Comparison of ENCODE assay signal across 8 mouse cellular contexts in the genomic region with DNA sequence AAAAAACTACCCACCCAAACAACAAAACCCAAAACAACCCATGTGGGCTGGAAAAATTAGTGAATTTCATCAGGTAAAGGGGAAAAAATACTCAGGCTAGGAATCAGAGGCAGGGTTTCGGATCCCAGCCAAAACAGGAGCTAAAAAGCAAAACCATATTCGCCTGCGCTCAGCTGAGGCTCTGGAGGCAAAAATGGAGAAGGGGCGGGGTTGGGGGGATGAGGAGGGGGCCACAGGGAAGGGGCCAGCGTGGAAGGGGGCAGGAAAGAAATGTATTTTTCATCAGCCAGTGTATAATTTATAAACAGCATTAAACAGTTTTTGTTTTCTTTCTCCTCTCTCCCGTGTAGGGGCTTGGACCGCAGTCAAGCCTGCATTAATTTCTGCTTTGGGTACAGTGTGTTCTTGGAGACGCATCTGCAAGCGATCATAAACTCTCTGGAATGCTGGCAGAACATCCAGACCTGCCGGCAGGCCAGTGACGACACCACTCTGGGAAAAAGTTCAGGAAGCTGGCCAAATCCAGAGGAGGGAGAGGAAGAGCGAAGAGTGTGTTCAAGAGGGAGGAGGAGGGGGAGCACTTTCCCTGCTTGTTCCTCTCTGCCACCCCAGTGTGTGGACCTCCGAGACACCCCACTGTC.
DNase-seq lines count a peak whose midpoint lies in the region; ATAC-seq and TF ChIP-seq lines count a peak whose summit lies in the region.

No protein-coding gene starts in this region.

- intact Hi-C loops in gastrocnemius, adult 2 months (cut with DNase I), result loop anchor here (1.0 to 5.0 kb wide), 3 partner anchors 14 to 90 kb away; no protein-coding TSS in a partner anchor

- H3K27ac ChIP-seq in gastrocnemius, adult 2 months, result peak overlapping the region; percentile 100
- peak overlapping the region; percentile 83 for H3K27ac ChIP-seq in hindbrain, embryonic 13.5 days
- H3K27ac ChIP-seq in lung, embryonic 16.5 days (ENCODE audit: low read length), result peak overlapping the region; percentile 91

- peaks cover 4% of the 10 kb centered on the region; the same call in 1 of the 2 replicates for H3K27me3 ChIP-seq in hindbrain, embryonic 13.5 days
- no peaks in the 10 kb centered on the region for H3K27me3 ChIP-seq in lung, embryonic 16.5 days (ENCODE audit: control insufficient read depth, insufficient read depth, low read depth, low read length)

- no peaks in the 10 kb centered on the region for H3K9me3 ChIP-seq in hindbrain, embryonic 13.5 days
- H3K9me3 ChIP-seq in lung, embryonic 16.5 days (ENCODE audit: control insufficient read depth, low read length), result no peaks in the 10 kb centered on the region

- peaks cover 91% of the 10 kb centered on the region for H3K4me1 ChIP-seq in hindbrain, embryonic 13.5 days (replicated peaks)
- H3K4me1 ChIP-seq in lung, embryonic 16.5 days (replicated peaks; ENCODE audit: control insufficient read depth, insufficient read depth, low read length), result peaks cover 76% of the 10 kb centered on the region

- H3K36me3 ChIP-seq in hindbrain, embryonic 13.5 days, result no peaks in the 10 kb centered on the region
- no peaks in the 10 kb centered on the region for H3K36me3 ChIP-seq in lung, embryonic 16.5 days (ENCODE audit: control insufficient read depth, insufficient read depth, low read length)

- ATAC-seq in hindbrain, embryonic 13.5 days (ENCODE audit: low FRiP score), result no peak
- ATAC-seq in lung, embryonic 16.5 days (ENCODE audit: low read depth), result peak; percentile 77
- no peak for ATAC-seq in granulocyte monocyte progenitor cell, adult 5-6 weeks (replicated peaks; ENCODE audit: poor library complexity, severe bottlenecking)

- no peak for TF ChIP-seq CTCF in gastrocnemius, adult 2 months (IDR thresholded peaks at IDR 0.05)

- H3K9ac ChIP-seq in hindbrain, embryonic 13.5 days, result no peak overlapping the region
- H3K9ac ChIP-seq in lung, embryonic 16.5 days (ENCODE audit: low read length), result peak overlapping the region; percentile 50

- WGBS in hindbrain, embryonic 13.5 days, result 34% methylated on average over 13 of the region's 13 CpGs
- 20% methylated on average over 13 of the region's 13 CpGs for WGBS in lung, embryonic 16.5 days

- peak overlapping the region; percentile 49 for H3K4me3 ChIP-seq in gastrocnemius, adult 2 months
- no peak overlapping the region for H3K4me3 ChIP-seq in hindbrain, embryonic 13.5 days
- no peak overlapping the region for H3K4me3 ChIP-seq in lung, embryonic 16.5 days (ENCODE audit: low read length)

- DNase-seq in adrenal gland, adult (ENCODE audit: inconsistent age in 2 of 2, low spot score in 1 of 2), result peak; percentile 95 to 96
- DNase-seq in cerebellum, postnatal 25 days, result peak; percentile 64 to 76
- peak; percentile 95 for DNase-seq in gastrocnemius, adult 2 months
- DNase-seq in layer of hippocampus, postnatal 10 days (ENCODE audit: low spot score in 2 of 2), result peak; percentile 78 to 79
- peak; percentile 91 for DNase-seq in right cerebral cortex, postnatal 25 days

- H3K4me2 ChIP-seq in hindbrain, embryonic 13.5 days, result peak overlapping the region; percentile 29
- H3K4me2 ChIP-seq in lung, embryonic 16.5 days (ENCODE audit: low read depth, low read length), result peak overlapping the region; percentile 41
